Mouse (Mus musculus) stomach, embryonic 14.5 days (tissue): Measurements from ENCODE around the gene Nxf3. TPM values are rescaled to one million over a fixed set of nuclear protein-coding genes. Genes with fewer than 3 reads are reported as not detected.
"Not testable (repeated sequence)": the region's sequence is repeated elsewhere in the genome, so short reads cannot be mapped to it uniquely, and the experiment has no call there.

Source experiments
- ATAC-seq: fragments of 200-750 bp; cut with Nextera tagmentation; 2 replicates; pipeline ENCODE4 v1.8.0; 2017; ENCODE audit warnings: low read depth, moderate TSS enrichment; ENCODE audit not compliant: insufficient number of reproducible peaks, insufficient read depth, low FRiP score
- H3K27ac ChIP-seq: fragments of 300-500 bp; sonication (generic); 2 replicates; pipeline ENCODE4 v1.5.1; 2014; ENCODE audit warnings: mild to moderate bottlenecking, low read length, moderate library complexity, mixed read lengths
- H3K27me3 ChIP-seq: fragments of 300-500 bp; sonication (generic); 2 replicates; pipeline ENCODE4 v1.6.1; 2014; ENCODE audit warnings: low read length, control low read depth, mixed read lengths; ENCODE audit not compliant: control insufficient read depth, insufficient read depth
- H3K36me3 ChIP-seq: fragments of 300-500 bp; sonication (generic); 2 replicates; pipeline ENCODE4 v1.6.1; 2014; ENCODE audit warnings: mild to moderate bottlenecking, control low read depth, low read length, moderate library complexity, mixed read lengths; ENCODE audit not compliant: control insufficient read depth, insufficient read depth
- H3K4me1 ChIP-seq: fragments of 300-500 bp; sonication (generic); 2 replicates; pipeline ENCODE4 v1.6.1; 2014; ENCODE audit warnings: low read length, control low read depth, mixed read lengths; ENCODE audit not compliant: control insufficient read depth, insufficient read depth
- H3K4me2 ChIP-seq: fragments of 300-500 bp; sonication (generic); replicated peaks from 2 replicates; pipeline ENCODE4 v1.6.1; 2014; ENCODE audit warnings: low read depth, low read length, control low read depth
- H3K4me3 ChIP-seq: fragments of 300-500 bp; sonication (generic); 2 replicates; pipeline ENCODE4 v1.5.1; 2014; ENCODE audit warnings: low read depth, low read length, control low read depth
- H3K9ac ChIP-seq: fragments of 300-500 bp; sonication (generic); replicated peaks from 2 replicates; pipeline ENCODE4 v1.6.1; 2014; ENCODE audit warnings: low read depth, mild to moderate bottlenecking, control low read depth, low read length, moderate library complexity, mixed read lengths
- H3K9me3 ChIP-seq: fragments of 300-500 bp; sonication (generic); 2 replicates; pipeline ENCODE4 v1.6.1; 2016; ENCODE audit warnings: low read depth, low read length, control low read depth; ENCODE audit not compliant: control insufficient read depth
- WGBS: fragments of 180-500 bp; shearing (Covaris S2); extraction: QIAGEN DNeasy Blood & Tissue Kit; methylation state at CpG from one replicate; pipeline ENCODE4 v1.1.7; 2014; 5-methylcytosine and 5-hydroxymethylcytosine counted together
- polyA plus RNA-seq: library from polyadenylated mRNA; unstranded; fragments of >200 nt; fragmentation: Nextera tagmentation; extraction: Ambion mirVana; gene quantifications from 2 replicates; pipeline ENCODE4 v1.2.1, GENCODE M21; 2014

Nxf3 gene
- polyA plus RNA-seq, 1 experiment from 2014 or later: not detected

DNA sequence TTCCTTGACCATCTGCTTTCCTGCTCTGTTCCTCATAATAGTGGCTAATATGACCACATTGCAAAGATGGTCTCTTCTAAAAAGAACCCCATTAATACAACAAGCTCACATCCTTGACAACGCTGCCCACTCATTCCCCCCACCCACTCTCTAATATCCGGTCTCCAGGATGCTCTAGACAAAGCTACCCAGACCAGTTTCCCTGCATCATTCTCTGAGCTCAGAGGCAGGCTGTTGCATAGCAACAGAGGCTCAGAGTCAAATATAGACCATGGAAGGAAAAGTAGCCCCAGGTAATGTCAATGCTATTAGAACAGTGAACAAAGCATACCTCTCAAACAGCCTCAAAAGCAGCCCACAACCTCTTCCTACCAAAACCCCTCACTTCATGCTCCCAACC lies 9.4 kb upstream of the Nxf3 start:
- Histone ChIP-seq H3K36me3 (no peaks in the 10 kb centered on the region), H3K27me3 (no peaks in the 10 kb centered on the region), H3K4me3 (no peak overlapping the region), H3K9ac (no peak overlapping the region), H3K4me2 (no peak overlapping the region), H3K27ac (no peak overlapping the region), H3K4me1 (no peaks in the 10 kb centered on the region), H3K9me3 (no peaks in the 10 kb centered on the region)
- ATAC-seq: no peak
- 47% methylated on average over 2 of the region's 2 CpGs for WGBS

DNA sequence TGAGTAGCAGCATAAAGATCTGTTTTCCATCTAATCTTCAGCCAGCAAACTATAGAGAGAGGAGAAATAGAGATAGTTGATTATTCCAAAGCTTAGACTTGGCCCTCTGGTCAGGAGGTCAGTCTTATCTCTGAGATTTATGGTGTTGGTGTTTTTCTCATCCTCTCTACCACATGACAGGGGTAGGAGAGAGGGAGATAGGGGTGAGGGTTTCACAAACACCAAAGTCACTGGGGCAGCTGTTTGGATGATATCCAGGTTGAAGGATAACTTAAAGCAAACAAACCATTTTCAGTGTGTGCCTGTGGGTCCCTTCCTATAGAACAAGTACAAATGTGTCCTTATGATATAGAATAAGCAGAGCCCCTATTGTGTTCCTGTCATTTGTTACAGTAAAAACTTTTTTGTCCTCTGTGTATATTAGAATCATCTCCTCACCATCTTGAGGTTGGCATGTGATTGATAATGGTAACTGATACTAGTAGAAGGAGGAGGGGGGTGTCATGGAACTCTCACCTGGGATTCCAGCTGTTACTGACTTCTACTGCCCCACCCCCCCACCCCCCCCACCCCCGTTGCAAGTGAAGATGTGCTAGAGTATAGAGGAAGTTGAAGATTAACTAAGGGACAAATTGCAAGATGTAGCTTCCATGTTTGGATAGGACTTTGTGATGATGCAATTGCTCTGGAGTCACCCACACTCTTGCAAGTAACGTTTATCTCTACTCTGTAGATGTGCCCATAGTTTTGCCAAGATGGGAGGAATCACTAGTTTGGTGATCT lies 7.6 kb upstream of the Nxf3 start:
- Histone ChIP-seq H3K9me3 (no peaks in the 10 kb centered on the region), H3K9ac (no peak overlapping the region), H3K27me3 (no peaks in the 10 kb centered on the region), H3K4me2 (no peak overlapping the region), H3K4me1 (no peaks in the 10 kb centered on the region), H3K4me3 (no peak overlapping the region), H3K36me3 (no peaks in the 10 kb centered on the region), H3K27ac (no peak overlapping the region)
- no peak for ATAC-seq
- WGBS: 16% methylated on average over 2 of the region's 2 CpGs

DNA sequence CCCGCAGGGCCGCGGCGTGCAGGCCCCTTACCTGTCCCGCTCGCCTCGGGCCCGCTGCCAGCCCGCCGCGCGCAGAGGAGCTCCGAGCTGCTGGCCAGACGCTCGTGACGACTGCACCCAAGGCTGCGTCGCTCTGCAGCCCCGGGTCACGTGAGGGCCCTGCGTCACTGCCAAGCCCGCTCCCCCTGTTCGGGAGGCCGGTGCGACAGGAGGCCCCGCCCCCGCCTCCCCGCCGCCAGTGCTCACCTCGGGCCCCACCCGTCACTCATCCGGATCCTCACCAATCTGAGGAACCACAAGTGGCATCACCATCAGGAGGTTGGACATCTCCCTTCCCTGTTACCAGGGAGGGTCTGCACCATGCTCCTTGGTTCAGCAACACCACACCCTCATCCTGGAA lies 17.0 kb downstream of the Nxf3 start, which contains the start of gene Bex2:
TSS of gene Bex2 (minus strand) at position 217 of the 400 bp plus-strand sequence.
- H3K36me3 ChIP-seq, H3K4me1 ChIP-seq, H3K27ac ChIP-seq, H3K9ac ChIP-seq, H3K9me3 ChIP-seq, H3K27me3 ChIP-seq: not testable (repeated sequence)
- H3K4me3 ChIP-seq: peak within 1 kb of the TSS; percentile 18
- H3K4me2 ChIP-seq: peak within 1 kb of the TSS; percentile 34
- no CpG with 5 or more reads among the region's 32 CpGs for WGBS
- peak; percentile 96 for ATAC-seq

DNA sequence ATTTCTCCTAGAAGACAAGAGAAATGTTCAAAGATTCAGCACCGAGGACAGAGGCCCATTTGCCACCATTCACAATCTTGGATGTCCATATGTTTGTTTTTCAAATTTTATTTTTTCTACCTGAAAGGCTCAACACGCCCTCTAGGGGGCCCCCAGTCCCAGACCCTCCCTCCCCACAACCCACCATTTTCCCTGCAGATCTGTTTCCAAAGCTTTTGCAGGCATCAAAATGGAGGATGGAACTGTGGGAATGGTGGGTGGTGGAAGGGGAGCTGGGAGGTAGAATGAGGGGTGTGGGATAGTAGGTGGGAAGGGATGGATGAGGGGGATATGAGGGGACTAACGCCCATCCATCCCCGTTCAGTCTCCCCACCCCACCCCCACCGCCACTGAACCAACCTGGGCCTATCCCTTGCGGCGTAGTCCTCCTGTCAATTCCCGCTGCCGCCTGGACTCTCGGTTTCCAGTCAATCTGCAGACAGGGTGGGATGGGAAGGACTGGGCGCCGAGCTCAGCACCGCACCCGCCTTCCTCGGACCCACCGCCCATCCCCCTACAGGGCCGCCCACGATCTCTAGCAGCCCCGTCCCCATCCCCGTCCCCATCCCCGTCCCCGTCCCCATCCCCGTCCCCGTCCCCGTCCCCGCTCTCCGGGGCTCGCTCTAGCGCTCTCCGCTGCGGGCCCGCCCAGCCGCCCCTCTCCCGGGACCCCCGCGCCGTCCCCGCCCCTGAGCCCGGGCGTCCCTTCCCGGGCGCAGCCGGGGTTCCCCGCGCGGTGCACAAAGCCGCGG lies 17.7 kb downstream of the Nxf3 start:
- peak overlapping the region; percentile 34 for H3K4me2 ChIP-seq
- H3K36me3 ChIP-seq, H3K27ac ChIP-seq, H3K9me3 ChIP-seq, H3K4me1 ChIP-seq, H3K27me3 ChIP-seq, H3K9ac ChIP-seq: not testable (repeated sequence)
- peak overlapping the region; percentile 18 for H3K4me3 ChIP-seq
- WGBS: 9% methylated on average over 6 of the region's 48 CpGs
- ATAC-seq: peak; percentile 42

DNA sequence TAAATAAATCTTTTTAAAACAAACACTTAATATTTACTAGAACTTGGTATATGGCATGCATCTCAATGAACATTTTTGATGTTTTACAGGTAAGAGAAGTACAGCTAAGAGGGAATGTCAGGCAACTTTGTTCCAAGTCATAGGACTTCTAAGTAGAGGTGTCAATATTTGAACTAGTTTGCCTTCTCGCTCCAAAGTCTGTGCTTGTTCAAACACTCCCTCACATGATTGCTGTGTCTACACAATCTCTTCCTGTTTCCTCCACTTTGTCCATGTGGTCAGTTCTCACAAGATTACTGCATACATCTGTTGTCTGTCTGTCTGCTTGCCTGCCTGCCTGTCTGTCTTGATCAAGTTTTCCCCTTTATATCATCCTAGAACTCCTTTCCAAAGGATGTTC lies 24.4 kb downstream of the Nxf3 start:
- Histone ChIP-seq H3K27ac (no peak overlapping the region), H3K9me3 (no peaks in the 10 kb centered on the region), H3K9ac (no peak overlapping the region), H3K27me3 (no peaks in the 10 kb centered on the region), H3K36me3 (no peaks in the 10 kb centered on the region), H3K4me1 (no peaks in the 10 kb centered on the region), H3K4me3 (no peak overlapping the region), H3K4me2 (no peak overlapping the region)
- 73% methylated on average over 1 of the region's 1 CpGs for WGBS
- no peak for ATAC-seq

DNA sequence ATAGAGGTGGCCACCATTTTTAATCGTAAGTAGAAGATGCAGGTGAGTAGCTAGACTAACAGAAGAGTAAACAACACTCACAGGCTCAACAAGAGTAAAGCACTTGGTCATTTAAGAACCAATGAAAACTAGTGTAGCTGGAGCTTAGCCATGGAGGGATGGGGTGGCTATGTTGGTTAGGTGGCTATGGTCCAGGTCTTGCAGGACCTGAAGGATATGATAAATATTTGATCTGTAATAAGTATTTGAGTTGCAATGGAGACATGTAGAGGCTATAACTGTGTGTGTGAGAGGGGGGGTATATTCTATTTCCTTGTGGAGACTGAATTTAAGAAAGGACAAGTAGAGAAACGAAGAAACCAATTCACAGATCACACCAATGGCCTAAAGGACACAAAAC lies 33.8 kb downstream of the Nxf3 start:
- Histone ChIP-seq H3K27ac (no peak overlapping the region), H3K4me3 (no peak overlapping the region), H3K4me1 (no peaks in the 10 kb centered on the region), H3K9ac (no peak overlapping the region), H3K4me2 (no peak overlapping the region), H3K36me3 (no peaks in the 10 kb centered on the region), H3K27me3 (no peaks in the 10 kb centered on the region), H3K9me3 (no peaks in the 10 kb centered on the region)
- ATAC-seq: no peak
- 81% methylated on average over 2 of the region's 2 CpGs for WGBS

DNA sequence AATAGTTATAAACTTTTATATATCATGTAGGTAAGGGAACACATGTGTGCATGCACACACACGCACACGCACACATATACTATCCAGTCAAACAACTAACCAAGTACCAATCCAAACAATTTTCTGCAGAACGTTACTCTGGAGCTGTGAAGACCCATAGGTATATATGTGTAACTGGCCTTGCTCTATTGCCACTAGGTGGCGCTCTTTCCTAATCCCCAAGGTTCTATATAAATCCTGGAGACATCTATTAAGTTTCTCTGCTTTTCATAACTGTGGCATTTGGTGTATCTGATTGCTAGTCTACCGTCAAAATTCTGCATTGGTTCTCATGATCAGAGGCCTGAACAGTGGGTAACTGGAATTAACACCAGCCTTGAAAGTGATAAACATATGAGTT lies 37.5 kb downstream of the Nxf3 start:
- Histone ChIP-seq H3K9ac (no peak overlapping the region), H3K27ac (no peak overlapping the region), H3K36me3 (no peaks in the 10 kb centered on the region), H3K4me1 (no peaks in the 10 kb centered on the region), H3K9me3 (no peaks in the 10 kb centered on the region), H3K4me3 (no peak overlapping the region), H3K27me3 (no peaks in the 10 kb centered on the region), H3K4me2 (no peak overlapping the region)
- 13% methylated on average over 5 of the region's 5 CpGs for WGBS
- ATAC-seq: no peak

DNA sequence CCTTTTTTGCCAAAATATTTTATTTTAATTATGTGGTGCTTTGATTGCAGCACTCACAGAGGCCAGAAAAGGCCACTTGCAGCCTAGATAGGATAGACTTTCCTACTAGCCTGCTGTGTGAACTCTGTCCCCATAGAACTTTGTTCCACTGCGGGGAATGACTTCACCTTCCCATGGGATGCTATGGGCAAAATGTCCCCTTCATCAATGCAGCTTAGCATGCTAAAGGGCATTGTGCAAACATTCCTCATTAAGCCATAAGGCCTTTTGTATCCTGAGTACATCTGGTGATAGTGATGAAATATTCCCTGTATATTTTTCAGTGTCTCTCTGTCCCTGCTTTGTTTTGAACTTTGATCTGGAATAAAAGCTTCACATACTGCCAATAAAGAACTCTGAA lies 41.3 kb downstream of the Nxf3 start:
- Histone ChIP-seq H3K9me3 (no peaks in the 10 kb centered on the region), H3K4me2 (no peak overlapping the region), H3K27me3 (no peaks in the 10 kb centered on the region), H3K4me3 (no peak overlapping the region), H3K36me3 (no peaks in the 10 kb centered on the region), H3K9ac (no peak overlapping the region), H3K4me1 (no peaks in the 10 kb centered on the region), H3K27ac (no peak overlapping the region)
- 85% methylated on average over 1 of the region's 1 CpGs for WGBS
- ATAC-seq: no peak
